Mouse (Mus musculus): ENCODE results near the gene Desi1.

Desi1 gene

DNA sequence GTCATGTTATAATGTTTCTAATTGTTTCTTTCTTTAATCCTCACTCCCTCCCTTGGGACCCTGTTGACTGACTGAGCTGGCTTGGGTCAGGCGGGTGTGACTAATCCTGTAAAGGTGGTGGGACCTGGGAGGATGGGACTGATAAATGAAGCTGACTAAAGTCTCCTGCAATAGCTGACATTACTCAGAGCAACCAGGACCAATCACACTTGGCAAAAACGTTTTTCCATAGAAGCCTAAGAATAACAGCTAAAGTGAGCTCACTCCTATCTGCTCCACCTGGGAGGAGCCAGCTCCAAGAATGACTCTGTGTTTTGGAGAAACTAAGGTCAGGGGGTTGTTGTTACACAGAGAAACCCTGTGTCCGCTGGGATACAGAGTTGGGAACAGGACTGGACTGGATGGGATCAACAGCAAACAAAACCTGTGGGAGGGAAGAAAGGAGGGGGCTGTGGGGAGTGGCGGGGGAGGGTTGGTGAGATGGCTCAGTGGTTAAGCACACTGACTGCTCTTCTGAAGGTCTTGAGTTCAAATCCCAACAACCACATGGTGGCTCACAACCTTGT, 68.6 kb downstream of the Desi1 start:
- no peak for DNase-seq

DNA sequence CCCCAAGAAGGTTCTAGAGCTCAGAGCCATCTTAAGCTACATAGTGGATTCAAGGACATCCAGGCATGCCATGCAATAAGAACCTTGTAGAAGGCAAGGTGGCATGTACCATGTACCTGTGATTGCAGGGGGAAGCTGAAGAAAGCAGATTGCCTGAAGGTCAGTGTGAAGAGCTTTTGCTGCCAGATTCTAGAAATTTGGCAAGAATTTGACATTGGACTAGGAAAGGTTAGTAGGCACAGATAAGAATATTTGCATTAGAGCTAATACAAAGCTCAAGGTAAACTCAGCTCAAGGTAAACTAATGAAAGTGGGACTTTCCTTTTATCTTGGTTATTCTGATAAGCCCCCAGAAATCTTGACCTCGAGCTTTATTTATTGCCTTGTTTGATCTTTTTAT, 69.4 kb downstream of the Desi1 start:
- no peak for DNase-seq

DNA sequence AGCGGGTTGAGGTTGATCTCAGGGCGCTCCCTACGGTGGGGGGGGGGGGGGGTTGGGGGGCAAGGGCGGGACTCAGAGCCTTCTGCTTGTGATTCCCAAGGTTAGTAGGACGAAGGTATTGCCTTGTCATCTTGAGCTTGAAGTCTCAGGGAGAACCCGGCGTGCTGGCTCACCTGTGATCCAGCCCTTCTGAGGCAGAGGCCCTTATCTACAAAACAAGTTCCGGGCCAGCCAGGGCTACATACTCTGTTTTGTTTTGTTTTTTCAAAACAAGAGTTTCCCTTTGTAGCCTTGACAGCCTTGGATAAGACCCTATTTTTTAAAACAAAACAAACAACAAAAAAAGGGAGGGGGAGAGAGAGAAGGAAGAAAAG, 72.6 kb downstream of the Desi1 start:
- no peak for DNase-seq

DNA sequence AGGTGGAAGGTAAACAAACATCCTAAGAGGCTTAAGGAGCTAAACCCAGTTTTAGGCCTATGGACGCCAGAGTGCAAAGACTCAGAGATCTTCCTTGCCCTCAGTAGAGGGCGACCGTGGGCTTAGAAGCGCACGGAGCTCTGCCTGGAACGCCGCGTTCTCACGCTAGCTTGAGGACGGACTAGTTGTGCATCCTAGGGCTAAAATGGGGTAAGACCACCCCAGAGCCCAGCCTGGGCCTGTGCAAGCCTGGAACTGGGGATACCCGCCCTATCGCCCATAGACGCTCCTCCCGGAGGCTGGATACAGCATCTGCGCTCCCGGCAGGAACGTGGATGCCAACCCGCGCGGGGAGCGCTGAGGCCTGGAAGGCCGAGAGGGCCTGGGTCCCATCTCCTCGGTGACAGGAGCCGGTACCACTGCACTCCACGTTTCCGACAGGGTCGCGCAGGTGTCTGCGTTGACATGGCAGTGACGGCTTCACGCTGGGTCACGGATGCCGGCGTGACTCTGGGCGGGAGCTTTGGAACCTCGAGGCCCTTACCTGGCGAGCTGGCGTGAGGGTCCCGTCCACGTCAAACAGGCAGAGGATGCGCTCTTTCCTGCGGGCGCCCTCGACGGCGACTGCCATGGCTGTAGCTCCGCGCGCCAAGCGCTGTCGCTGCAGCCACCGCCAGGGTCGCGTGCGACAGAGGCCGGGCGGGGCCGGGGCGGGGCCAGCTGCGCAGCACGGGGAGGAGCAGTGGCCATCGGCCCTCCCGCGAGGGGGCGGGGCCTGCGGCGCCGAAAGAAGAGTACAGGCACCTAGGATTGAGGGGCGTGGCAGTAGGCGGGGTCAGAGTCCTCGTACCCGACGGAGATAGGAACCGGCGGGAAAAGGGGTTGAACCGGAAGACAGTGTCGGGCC, 73.2 kb downstream of the Desi1 start, which contains the start of gene Pmm1:
Gene Pmm1, minus strand, starts transcription at position 760 of the 907 bp plus-strand sequence.
- peak; percentile 100 for DNase-seq

DNA sequence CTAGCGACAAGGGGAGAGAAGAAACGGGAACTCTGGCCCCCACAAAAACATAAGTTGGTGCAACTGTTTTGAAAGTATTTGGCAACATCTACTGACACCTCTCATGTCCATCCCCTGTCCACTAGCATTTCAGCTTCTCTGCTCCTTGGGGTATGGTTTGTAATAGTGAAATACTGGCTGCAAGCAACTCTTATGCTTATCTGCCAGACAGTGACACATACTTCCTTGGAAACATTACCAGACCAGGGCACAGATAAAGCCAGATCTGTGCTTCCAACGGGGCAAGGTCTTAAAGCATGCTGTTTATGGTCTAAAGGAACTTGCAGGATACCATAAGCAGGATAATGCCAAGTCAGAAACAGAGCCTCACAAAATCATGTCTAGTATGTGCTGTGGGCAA, 74.8 kb downstream of the Desi1 start:
- no peak for DNase-seq

DNA sequence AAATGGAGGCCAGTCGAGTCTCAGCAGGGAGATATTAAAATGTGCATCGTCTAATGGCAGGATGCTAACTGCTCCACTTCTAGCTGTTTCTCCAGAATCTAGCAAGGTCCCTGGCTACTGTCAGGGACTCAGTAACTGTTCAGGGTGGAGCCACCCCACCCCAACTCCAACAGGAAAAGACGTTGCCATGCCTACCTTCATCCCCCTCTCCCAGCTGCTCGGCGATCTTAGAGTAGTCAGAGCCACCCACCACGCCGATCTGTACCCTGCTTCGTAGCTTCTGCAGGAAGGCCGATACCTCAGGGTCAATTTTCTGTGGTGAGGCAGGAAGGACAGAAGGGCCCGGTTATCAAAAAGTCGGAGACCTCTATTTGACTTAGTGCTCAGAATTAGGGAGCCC, 76.1 kb downstream of the Desi1 start:
- DNase-seq, result no peak

DNA sequence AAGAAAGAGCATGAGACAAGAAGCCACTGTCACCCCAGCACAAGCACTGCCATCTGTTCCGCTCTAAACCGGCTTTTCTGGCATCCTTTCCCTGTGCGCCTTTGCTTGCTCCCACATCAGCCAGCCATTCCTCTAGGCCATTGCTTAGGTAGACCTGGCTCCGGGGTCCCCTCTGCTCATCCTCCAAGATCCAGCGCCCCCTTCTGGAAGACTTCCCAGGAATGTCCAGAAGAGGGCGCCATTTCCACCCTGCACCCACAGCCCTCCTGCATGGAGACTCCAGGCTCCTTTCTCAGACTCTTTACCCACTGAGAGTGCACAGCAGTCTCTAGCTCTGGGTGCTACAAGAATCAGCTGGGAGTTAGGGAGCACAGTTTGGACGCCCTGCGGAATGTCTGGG, 77.2 kb downstream of the Desi1 start:
- peak; percentile 83 for DNase-seq

DNA sequence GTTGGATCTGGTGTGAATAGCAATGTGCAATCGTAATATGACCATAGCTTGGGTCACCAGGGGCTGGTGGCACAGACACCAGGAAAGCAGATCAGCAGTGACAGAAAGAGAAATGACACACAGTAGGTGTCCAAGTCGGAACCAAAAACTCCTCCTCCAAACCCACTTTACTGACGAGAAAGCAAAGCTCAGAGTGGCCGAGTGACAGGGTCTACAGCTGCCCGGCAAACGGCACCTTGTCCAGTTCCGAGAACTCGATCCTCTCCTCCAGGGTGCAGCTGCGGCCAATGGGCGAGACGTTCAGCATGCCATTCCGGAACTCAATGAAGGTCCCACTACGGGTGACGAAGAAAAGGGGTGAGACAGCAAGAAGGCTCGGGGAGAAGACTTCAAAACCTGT, 78.2 kb downstream of the Desi1 start:
- DNase-seq, result no peak

DNA sequence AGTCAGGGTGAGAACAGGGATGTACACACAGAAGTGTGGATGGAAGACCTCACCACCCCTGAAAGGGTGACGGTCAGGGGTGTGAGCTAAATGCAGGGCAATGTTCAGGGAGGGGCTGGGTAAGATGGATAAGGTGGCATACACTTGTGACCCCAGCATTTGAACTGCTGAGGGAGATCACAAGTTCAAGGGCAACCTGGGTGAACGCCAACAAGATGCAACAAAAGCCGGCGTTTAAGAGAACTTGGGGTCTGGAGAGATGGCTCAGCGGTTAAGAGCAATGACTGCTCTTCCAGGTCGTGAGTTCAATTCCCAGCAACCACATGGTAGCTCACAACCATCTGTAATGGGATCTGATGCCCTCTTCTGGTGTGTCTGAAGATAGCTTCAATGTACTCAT, 78.9 kb downstream of the Desi1 start:
- no peak for DNase-seq

DNA sequence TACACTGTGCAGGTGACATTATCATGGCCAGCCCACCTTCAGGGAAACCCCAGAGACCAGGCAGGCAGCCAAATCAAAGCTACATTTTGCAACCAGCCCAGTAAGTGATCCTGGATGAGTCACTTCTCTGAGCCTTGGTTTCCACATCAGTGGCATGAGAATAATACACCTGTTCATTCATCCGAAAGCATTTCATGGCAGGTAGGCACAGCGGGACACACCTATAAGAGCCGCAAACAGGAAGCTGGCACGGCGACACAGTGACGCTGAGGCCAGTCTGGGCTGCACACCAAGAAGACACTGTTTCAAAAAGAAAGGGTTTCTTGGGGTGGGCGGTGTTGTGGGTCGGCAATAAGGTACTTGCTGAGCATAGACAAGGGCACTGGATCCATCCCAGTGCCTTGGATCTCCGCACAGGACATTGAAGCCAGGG, 79.5 kb downstream of the Desi1 start:
- DNase-seq, result no peak

DNA sequence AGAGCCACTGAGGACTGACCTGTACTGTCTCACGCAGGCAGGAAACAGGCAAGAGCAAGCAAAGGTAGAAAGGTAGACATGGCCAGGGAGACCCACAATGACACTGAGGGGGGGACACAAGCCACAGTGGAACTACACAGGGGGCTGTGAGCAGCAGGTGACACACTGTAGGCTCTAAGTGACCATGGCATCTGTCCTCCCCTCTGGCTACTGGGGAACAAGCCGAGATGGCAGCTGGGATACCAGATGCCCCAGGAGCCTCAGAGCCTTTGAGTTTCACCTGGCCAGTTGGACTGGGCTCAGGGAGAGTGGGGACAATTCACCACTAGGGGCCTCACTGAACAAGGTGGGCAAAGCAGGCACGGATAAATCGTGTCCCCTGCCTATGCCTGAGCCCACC, 81.4 kb downstream of the Desi1 start:
- DNase-seq, result no peak

DNA sequence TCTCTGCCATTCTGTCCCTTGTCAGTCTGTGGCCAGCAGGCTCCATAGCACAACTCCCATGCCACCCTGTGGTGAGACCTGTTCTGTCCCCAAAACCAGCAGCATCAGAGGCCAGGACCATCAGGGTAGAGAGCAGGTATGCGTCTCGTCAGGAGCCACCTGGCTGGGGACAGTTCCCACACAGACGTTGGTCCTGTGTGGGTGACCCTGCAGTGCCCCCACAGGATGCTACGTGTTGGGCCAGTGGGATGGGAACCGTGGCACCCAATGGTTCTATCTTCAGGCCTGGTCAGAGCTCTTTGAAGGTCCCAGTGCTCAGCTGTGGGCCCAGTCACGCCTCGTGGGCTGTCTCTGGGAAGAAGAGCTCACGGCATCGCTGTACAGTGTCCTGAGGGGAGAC, 82.5 kb downstream of the Desi1 start:
- DNase-seq, result no peak

DNA sequence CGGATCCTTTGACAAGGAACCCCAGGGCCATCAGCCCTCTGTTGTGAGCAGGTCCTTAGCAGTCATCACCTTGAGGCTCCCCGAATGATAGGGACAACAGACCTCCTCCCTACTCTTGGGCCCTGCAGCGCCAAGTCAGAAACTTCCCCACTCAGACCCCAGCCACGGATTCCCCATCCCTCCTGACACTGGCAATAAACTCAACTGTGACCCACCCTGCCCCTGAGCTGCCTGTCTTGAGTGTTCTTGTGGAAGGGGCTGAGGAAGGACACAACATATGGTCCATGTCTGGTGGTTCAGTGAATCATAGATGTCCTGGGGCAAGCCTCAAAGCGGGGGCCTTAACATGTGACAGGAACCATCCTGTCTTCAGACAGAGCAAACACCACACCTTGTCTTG, 82.9 kb downstream of the Desi1 start:
- no peak for DNase-seq

DNA sequence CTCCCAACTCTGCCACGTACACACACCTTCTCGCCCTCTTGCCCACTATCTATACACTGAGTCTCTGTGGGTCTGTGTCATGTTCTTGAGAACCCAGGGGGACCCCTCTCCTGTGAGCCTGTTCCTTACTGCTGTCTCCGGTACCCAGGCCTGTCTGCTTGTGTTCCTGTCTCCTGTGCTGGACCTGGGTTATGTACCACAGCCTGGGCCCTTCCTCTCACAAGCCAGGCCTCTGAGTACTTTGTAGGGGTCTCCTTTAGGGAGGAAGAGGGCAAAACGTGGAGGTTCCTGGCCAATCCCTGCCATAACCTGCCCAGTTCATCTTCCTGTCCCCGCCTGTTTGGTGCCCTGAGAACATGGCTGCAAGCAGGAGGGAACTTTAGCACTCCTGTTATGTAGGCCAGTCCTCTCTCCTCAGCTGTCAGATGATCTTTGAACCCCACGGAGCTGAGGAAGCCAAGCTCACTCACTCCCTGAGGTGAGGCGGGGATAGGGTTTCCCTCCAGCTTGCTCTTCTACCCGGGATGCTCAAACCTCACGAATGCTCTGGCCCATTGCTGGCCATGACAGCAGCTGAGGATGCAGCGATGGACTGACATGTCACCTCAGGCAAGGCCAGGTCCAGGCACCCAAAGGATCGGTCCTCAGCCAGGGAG, 84.1 kb downstream of the Desi1 start:
- DNase-seq, result no peak

DNA sequence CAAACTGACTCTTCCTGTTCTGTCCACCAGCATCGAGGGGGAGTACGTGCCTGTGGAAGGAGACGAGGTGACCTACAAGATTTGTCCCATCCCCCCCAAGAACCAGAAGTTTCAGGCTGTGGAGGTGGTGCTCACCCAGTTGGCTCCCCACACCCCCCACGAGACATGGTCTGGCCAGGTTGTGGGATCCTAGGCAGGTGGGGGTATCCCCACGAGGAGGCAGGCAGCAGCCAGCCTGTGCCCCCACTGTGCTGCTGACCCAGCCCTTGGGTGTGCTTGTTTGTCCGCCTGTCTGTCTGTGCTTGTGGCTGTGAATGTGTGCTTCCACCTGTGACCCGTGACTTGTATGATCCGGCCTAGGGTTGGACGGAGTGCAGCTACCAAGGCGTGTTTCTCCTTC, 84.6 kb downstream of the Desi1 start:
- DNase-seq, result no peak

DNA sequence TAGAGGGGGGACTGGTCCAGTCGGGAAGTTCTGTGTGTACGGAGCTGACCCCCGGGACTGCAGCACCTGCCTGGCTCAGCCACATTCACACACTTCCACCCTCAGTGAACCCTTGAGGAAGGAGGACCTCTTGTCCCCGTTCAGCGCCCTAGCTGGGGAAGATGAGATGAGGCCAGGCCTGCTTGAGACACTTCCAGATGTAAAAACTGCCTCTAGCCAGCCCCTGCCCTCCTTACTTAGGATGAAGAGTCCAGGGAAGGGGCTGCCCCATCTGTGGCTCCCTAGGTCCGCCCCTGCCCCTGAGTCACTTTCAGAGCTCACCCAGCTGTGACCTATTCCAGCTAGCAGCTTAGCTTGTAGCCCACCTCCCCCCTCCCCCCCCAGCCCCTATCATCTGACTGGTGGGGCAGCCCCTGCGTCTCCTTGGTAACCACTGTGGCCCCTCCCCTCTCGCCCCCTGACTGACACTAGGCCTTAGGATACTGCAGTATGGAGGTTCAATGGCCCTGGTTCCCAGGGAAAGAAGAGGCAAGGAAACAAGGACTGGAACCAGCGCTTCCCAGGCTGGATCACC, 90.4 kb downstream of the Desi1 start:
- no peak for DNase-seq
